Mouse (Mus musculus): ENCODE results near the gene Exoc2.

Gene Exoc2

DNA sequence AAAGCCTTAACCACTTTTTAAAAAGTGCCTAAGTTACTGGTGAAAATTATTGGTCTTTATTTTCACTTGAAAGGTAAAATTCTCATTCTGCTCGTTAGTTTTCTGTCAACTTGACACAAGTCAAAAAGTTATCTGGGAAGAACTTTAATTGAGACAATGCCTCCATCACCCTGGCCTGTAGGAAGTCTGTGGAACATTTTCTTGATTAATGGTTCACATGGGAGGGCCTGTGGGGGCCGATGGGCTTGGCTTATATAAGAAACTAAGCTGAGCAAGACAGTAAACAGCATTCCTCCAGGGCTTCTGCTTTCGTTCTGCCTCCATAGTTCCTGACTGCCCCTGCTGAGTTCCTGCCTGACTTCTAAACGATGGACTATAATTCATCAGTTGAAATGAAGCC lies 81.6 kb downstream of the Exoc2 start:
- no peak for DNase-seq (ENCODE audit: low read depth, low spot score)

GRCm38 (mm10) chr13:30891223-30891622 lies 82.7 kb downstream of the Exoc2 start:
- DNase-seq (ENCODE audit: low read depth, low spot score), result no peak

GRCm38 (mm10) chr13:30888480-30888879 lies 85.4 kb downstream of the Exoc2 start:
- DNase-seq (ENCODE audit: low read depth, low spot score), result peak; percentile 82

GRCm38 (mm10) chr13:30880310-30880709 lies 93.6 kb downstream of the Exoc2 start:
- no peak for DNase-seq (ENCODE audit: low read depth, low spot score)

DNA sequence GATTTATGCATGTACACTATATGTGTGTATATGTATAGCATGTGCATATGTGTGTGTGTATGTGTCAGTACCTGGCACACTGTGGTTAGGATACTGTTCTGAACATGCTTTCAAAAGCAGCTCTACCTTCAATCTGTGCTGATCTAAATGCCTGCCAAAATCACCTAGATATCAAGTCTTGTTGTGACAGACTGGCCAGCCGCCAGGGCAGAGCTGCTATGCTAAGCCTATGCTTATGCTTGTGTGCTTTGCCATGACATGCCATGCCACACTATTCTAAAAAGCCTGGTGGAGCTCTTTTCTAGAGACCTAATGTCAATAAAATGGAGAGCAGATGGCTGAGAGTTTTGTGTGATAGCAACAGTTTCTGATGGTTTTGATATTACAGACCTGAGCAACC lies 94.0 kb downstream of the Exoc2 start:
- DNase-seq (ENCODE audit: low read depth, low spot score), result no peak

DNA sequence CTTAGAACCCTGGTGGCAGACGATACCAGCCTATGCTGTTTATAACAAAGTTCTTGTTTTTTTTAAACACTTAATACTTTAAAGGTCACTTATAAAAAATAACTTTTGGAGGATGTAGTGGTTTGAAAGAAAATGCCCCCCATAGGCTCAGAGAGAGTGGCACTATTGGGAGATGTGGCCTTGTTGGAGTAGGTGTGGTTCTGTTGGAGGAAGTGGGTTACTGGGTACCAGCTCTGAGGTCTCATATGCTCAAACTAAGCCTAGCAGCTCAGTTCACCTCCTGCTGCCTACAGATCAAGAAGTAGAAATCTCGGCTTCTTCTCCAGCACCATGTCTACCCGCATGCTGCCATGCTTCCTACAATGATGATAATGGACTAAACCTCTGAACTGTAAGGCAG lies 98.1 kb downstream of the Exoc2 start:
- DNase-seq (ENCODE audit: low read depth, low spot score), result no peak

GRCm38 (mm10) chr13:30873472-30873871 lies 100.4 kb downstream of the Exoc2 start:
- no peak for DNase-seq (ENCODE audit: low read depth, low spot score)

- DNase-seq (ENCODE audit: low read depth, low spot score), result no peak
Observed at GRCm38 (mm10) chr13:30865486-30865885, 108.4 kb downstream of the Exoc2 start.

DNA sequence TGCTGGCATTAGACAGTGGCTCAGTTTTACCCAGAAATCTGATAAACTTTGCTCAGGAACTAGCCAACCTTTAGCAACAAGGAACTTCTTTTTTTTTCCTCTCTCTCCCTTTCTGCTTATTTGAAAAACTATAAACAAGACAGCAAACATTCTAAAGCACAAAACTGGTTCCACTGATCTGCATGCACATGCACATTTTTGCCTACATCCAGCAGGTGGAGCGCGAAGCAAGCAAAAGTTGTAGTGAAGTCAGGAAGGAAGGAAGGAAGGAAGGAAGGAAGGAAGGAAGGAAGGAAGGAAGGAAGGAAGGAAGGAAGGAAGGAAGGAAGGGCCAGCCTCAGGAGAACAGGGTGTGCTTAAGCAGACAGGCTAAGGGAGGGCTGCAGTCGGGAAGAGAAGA lies 109.9 kb downstream of the Exoc2 start:
- no peak for DNase-seq (ENCODE audit: low read depth, low spot score)

- DNase-seq (ENCODE audit: low read depth, low spot score), result no peak
Observed at GRCm38 (mm10) chr13:30858421-30858820, 115.5 kb downstream of the Exoc2 start.

- DNase-seq (ENCODE audit: low read depth, low spot score), result no peak
Observed at GRCm38 (mm10) chr13:30850736-30851135, 123.2 kb downstream of the Exoc2 start.

- no peak for DNase-seq (ENCODE audit: low read depth, low spot score)
Observed at GRCm38 (mm10) chr13:30848001-30848400, 125.9 kb downstream of the Exoc2 start.

DNA sequence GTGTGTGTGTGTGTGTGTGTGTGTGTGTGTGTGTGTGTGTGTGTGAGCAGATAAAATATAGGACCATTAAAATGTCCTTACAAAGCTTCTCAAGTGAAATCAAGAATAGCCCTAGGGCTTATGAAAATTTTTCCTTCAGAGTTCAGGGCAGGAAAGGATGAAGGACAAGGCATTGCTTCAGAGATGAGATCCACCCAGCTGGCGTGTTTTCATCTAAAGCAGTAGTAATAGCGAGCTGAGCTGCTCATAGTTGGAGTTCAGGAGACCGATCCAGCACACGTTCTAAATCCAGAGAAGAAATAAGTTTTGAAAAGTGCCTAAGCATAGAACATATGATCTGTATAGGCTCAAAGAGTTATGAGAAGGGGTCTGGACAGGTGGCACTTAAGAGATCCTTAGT lies 127.4 kb downstream of the Exoc2 start:
- no peak for DNase-seq (ENCODE audit: low read depth, low spot score)

GRCm38 (mm10) chr13:30843049-30843448 lies 130.8 kb downstream of the Exoc2 start:
- no peak for DNase-seq (ENCODE audit: low read depth, low spot score)

DNA sequence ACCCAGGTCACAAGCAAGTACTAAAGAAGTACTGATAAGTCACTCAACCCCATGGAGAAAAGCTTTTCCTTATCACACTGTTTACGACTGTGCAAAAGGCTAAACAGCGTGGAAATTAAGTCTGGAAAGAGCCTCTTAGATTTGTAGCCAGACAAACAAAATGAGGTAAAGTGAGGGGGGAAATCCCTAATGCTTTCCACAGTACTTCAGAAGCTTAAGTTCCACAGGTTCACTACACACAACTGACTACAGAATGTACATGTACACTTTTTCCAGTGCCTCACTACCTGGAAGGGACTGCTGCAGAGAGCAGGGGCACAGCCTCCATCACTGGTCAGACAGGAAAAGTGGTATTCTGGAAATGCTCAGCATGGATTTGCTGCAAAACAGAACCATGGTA lies 132.1 kb downstream of the Exoc2 start:
- no peak for DNase-seq (ENCODE audit: low read depth, low spot score)

DNA sequence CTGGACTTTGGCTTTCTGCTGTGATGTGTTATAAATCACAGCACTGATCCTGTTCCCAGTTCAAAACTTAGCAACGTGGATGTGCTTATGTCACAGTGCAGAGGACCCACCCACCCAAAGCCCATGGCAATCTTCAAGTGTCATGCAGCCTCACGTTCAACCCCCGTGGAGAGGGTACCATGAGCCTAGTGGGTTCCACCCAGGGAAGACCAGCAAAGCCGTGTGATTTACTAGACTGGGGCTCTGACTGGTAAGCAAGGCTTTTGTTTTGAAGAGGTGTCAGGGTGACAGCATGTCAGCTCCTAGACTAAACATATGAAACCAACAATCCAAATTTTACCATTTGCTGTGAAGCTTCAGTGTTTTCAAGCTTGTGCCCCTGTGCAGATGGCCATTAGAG lies 132.6 kb downstream of the Exoc2 start:
- no peak for DNase-seq (ENCODE audit: low read depth, low spot score)

- DNase-seq (ENCODE audit: low read depth, low spot score), result no peak
Observed at GRCm38 (mm10) chr13:30840700-30841099, 133.2 kb downstream of the Exoc2 start.

DNA sequence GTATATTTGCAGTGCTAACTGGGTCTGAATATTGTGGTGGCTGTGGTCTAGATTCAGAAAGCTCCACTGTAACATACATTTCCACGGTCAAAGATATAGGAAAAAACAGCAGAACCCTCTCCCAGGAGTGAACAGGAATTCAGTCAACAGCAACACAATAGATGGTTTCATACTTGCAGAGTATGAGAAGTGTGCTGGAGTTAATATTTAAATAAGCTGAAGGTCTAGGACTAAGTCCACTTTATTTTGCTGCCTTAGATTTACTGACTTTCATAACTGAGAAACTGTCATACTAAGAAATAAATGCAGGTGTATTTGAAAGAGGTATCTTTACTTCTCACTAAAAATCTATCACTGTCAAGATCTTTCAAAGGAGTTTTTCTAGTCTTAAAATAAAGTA lies 137.6 kb downstream of the Exoc2 start:
- no peak for DNase-seq (ENCODE audit: low read depth, low spot score)

DNA sequence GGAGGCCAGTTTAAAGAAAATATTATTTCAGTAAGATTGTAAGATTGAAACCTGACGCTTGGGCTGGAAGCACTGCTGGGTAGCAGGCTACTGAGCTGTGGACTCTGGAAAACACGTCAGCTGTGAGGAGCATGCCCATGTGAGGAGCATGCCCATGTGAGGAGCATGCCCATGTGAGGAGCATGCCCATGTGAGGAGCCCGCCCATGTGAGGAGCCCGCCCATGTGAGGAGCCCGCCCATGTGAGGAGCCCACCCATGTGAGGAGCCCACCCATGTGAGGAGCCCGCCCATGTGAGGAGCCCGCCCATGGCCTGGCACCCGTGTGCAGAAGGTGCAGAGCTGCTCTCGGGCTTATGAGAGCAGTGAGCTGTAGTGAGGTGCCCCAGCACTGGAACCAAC lies 139.0 kb downstream of the Exoc2 start:
- no peak for DNase-seq (ENCODE audit: low read depth, low spot score)

DNA sequence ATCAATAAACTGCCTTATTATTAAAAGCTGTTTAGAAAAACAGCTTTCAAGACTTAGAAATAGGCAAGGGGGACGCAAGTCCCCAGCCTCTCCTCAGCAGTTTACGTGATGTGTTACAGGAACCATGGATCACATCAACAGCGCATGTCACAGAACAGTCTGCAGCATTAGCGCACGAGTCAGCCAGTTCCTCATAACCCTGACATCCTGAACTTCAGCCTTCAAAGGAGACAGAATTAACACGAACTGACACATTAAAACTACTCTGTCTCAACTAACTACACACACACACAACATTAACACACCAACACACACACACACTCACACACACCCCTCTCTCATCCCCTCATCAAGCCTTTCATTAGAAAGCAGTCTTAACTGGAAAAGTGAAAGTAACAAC lies 139.5 kb downstream of the Exoc2 start:
- no peak for DNase-seq (ENCODE audit: low read depth, low spot score)

DNA sequence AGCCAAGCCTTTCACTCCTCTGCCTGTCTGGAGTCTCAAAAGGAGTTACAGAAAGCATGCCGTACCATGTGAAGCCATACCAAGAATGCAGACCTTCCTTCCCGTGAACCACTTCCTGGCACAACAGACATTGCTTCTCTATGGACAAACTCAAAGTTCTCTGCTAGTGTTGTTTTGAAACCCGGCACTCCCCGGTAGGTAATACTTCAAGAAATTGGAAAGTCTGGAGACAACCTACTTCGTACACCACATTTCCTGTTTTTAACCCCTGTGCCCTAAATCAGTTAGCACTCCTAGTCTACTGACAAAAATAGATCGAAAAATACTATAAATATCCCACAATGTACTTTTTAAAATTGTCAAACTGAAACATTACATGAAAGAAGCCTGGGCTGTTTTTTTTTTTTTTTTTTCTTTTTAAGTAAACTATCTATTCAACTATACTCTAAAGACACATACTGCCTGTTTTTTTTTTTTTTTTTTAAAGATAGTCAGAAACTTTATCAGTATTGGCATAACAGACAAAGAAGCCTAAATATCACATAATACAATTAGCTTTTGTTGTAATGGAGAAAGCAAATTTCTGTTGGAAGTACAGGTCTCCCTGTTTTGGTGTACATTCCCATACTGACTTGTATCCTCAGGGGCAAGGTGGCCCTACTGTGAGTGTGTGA lies 140.3 kb downstream of the Exoc2 start:
- DNase-seq (ENCODE audit: low read depth, low spot score), result no peak

DNA sequence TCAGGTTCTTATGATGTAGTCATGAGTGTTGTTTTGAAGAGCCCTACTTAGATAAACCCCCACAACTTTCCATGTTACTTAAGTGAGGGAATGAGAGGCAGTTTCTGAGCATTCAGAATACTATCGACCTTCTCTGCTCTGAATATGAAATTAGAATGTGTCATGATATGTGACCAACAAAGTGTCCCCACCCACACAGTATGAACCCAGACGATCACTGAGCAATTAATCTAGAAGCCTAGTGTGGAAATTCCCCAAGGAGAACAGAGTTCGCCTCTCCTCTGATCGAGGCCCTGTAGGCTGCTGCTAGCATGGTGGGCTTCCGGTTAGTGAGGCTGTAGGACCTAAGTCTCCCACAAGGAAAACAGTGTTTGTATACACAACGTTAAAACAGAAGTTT lies 142.5 kb downstream of the Exoc2 start:
- no peak for DNase-seq (ENCODE audit: low read depth, low spot score)

DNA sequence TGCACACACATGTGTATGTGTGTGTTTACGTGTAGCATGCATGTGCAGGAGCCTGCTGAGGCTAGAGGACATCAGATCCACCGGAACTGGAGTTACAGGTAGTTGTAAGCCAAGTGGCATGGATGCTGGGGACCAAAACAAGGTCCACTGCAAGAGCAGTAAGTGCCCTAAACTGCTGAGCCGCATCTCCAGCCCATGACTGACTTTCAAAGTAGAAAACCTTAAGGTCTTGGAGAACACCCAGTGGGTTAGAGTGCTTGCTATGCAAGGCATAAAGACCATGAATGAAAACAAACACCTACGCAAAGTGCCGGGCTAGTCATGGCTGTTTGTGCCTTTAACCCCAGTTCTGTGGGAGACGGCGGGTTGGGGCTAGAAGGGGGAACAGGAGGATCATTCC lies 147.4 kb downstream of the Exoc2 start:
- DNase-seq (ENCODE audit: low read depth, low spot score), result no peak

- no peak for DNase-seq (ENCODE audit: low read depth, low spot score)
Observed at GRCm38 (mm10) chr13:30824903-30825302, 149.0 kb downstream of the Exoc2 start.
